Mouse (Mus musculus) cortical plate, adult 2 months (tissue): ENCODE data around the gene Mrpl24. TPM values are rescaled to one million over a fixed set of nuclear protein-coding genes. Genes with fewer than 3 reads are reported as not detected.

ENCODE experiments used
- H3K27ac ChIP-seq: fragments of 200-500 bp; 2 replicates; pipeline ENCODE4 v1.5.1; 2012; ENCODE audit warnings: low read length, control low read depth, inconsistent platforms; ENCODE audit not compliant: insufficient read depth
- H3K4me1 ChIP-seq: fragments of 200-500 bp; 2 replicates; pipeline ENCODE4 v1.6.1; 2011; ENCODE audit warnings: low read length; ENCODE audit not compliant: control insufficient read depth, insufficient read depth
- H3K4me3 ChIP-seq: fragments of 200-500 bp; 2 replicates; pipeline ENCODE4 v1.5.1; 2011; ENCODE audit warnings: mild to moderate bottlenecking, low read length, control low read depth; ENCODE audit not compliant: insufficient read depth
- CTCF ChIP-seq: fragments of 200-500 bp; IDR thresholded peaks from 2 replicates; pipeline ENCODE4 v1.5.1; 2011; ENCODE audit warnings: mild to moderate bottlenecking, control low read depth, low read length; ENCODE audit not compliant: insufficient read depth; ENCODE audit errors: extremely low read depth
- POLR2A ChIP-seq: fragments of 200-500 bp; IDR thresholded peaks from 2 replicates; pipeline ENCODE4 v1.6.1; 2011; ENCODE audit warnings: mild to moderate bottlenecking, low read length, control low read depth; ENCODE audit not compliant: insufficient read depth; ENCODE audit errors: extremely low read depth
- polyA plus RNA-seq: library from polyadenylated mRNA; depleted of rRNA; stranded (reverse); fragments of >200 nt; gene quantifications from 2 replicates; pipeline ENCODE4 v1.2.3, GENCODE M21; 2012

The Mrpl24 gene
- polyA plus RNA-seq, 1 experiment, result 69.2 TPM

- H3K4me3 ChIP-seq, result no peak overlapping the region
- H3K27ac ChIP-seq, result no peak overlapping the region
- H3K4me1 ChIP-seq, result peaks cover 3% of the 10 kb centered on the region; the same call in 1 of the 2 replicates
- no peak for TF ChIP-seq POLR2A
- no peak for TF ChIP-seq CTCF
Measured at GRCm38 (mm10) chr3:87945781-87946540, 26.7 kb downstream of the Mrpl24 start.

DNA sequence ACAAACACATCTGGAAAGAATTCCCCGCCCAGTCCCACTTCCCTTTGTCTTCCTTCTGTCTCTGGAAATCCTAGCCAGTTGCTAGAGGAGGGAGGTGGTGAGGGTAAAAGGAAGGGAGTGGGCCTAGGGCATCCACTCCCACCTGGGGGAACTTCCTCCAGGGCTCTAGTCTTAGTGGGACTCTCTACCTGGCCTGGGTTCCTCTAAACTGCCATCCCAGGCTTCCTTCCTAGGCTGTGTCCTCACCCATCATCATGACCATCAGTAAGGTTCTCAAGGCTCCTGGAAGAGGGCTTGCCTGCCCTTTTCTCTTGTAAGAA, 27.2 kb downstream of the Mrpl24 start:
- H3K4me3 ChIP-seq, result no peak overlapping the region
- no peak for TF ChIP-seq POLR2A
- TF ChIP-seq CTCF, result no peak
- peaks cover 3% of the 10 kb centered on the region; the same call in 1 of the 2 replicates for H3K4me1 ChIP-seq
- no peak overlapping the region for H3K27ac ChIP-seq

DNA sequence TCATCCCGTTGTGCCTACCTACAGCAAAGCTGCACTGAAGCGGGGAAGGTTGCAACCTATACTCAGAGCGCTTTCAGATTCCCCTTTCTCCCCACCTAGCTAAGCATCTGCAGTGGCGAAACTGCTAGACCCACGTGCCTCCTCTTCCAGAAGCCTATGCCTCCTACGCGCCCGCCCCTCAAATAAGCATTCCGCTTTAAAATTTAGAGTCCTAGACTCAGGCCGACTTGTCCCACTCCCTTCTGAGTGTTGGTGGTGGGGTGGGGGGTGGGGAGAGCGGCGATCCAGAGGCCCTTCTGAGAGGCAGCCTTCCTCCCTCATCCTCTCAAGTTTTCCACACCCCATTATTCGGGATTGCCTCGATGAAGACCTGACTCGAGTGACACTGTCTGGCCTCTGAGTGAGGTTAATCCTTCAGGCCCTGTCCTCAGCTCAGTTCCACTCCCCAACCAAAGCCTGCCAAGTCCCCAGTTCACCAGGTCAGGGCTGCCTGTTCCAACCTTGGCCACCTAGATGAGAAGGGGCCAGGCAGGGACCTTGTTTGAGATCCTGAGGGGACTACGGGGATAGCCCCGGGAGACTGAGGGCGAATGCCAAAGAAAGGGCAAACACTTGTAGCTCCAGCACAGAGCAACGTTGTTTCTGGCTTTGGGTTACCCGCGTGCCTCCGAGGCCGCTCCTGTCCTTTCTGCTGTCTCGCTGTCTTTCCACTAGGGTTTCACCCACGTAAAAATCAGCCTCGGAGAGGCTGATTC, 27.9 kb downstream of the Mrpl24 start:
- Histone ChIP-seq H3K27ac (no peak overlapping the region), H3K4me1 (peaks cover 3% of the 10 kb centered on the region; the same call in 1 of the 2 replicates), H3K4me3 (no peak overlapping the region)
- no peak for TF ChIP-seq CTCF
- no peak for TF ChIP-seq POLR2A

DNA sequence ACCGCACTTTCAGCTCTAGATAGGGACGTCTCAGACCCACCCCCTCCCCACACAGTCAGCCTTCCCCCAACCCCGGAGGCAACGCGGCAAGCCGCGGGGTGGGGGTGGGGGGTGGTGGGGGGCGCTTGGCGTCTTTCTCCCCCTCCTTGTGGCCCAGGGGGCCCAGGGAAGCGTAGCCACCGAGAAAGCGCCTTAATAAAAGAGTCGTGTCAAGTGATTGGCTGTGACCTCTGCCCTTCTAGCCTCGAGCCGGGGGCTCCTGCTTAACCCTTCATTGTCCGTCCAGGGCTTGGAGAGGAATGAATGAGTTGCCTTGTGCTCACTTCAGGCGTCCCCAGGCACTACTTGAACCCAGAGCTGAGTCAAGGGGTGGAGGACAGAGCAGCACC, 28.5 kb downstream of the Mrpl24 start:
- Histone ChIP-seq H3K27ac (no peak overlapping the region), H3K4me1 (peaks cover 3% of the 10 kb centered on the region; the same call in 1 of the 2 replicates), H3K4me3 (peak overlapping the region; percentile 15; the same call in 1 of the 2 replicates)
- TF ChIP-seq CTCF, result no peak
- TF ChIP-seq POLR2A, result no peak

DNA sequence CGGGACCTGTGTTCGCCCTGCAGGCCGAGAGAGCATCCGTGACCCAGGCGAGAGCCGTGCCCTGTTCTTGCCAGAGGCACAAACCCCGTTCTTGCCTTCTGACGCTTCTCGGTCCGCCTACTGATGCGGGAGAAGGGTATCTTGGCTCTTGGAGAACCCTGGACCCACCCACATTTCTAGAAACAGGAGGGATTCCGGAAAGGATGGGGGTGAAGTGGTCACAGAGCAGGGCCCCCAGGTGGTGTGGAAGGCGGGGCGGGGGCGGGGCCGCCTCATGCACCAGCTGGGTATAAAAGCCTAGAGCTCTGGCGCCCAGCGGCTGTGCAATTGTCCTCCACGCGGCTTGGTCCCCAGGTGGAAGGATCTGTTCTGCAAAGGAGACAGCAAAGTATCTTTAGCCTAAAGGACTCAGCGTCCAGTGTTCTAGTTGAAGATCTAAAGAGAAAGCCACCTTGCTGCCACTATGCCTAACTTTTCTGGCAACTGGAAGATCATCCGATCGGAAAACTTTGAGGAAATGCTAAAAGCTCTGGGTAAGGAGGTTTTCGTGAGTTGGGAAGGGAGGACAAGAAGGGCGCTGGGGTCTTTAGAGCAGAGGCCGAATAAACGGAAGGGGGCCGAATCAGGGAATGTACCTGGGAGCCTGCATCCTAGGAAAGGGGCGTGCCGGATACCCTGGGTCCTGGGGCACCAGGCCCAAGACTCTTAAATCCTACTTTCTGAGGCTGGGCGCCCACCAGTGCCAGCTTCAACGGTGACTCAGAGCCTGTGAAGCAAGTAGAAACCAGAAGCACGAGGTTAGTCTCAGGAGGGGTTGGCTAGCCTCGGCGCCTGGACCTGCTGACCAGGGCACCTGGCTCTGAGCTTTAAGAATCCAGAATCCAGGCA, 29.3 kb downstream of the Mrpl24 start, which contains the start of gene Crabp2:
Gene Crabp2, plus strand, starts transcription at position 289 of the 888 bp plus-strand sequence.
- H3K4me1 ChIP-seq, result peaks cover 3% of the 10 kb centered on the region; the same call in 1 of the 2 replicates
- H3K4me3 ChIP-seq, result peak within 1 kb of the TSS; percentile 15; the same call in 1 of the 2 replicates
- TF ChIP-seq CTCF, result no peak
- TF ChIP-seq POLR2A, result no peak
- H3K27ac ChIP-seq, result no peak within 1 kb of the TSS

GRCm38 (mm10) chr3:87949266-87949954, 30.1 kb downstream of the Mrpl24 start:
- H3K27ac ChIP-seq, result no peak overlapping the region
- H3K4me3 ChIP-seq, result no peak overlapping the region
- TF ChIP-seq POLR2A, result no peak
- TF ChIP-seq CTCF, result no peak
- H3K4me1 ChIP-seq, result peaks cover 3% of the 10 kb centered on the region; the same call in 1 of the 2 replicates

DNA sequence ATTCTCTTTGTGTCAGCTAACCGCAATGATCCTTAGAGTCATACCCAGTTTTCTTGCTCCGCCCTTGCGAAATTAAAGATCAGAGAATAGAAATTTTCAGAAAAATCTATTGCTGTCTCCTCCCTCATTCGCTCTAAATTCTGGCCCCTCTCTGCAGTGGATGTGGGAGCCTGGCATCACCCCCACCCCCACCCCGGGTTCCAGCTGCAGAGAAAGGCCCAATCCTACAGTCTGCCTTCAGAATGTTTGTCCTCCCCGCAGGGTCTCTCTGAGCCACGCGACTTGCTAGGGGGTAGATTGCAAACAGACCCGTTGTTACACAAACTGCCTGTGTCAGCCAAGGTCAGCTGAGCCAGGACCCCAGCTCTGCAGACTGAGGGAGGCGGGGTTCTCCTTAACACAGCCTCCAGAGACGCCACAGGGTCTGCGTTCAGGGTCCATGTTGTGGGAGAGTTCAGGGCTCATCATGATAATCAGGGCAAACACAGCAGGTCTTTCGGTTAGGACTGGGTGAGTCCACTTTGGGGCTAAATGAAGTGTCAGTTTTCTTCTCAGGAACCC, 30.7 kb downstream of the Mrpl24 start:
- Histone ChIP-seq H3K27ac (no peak overlapping the region), H3K4me1 (peaks cover 3% of the 10 kb centered on the region; the same call in 1 of the 2 replicates), H3K4me3 (no peak overlapping the region)
- no peak for TF ChIP-seq POLR2A
- TF ChIP-seq CTCF, result no peak

GRCm38 (mm10) chr3:87951946-87952345, 32.6 kb downstream of the Mrpl24 start:
- peaks cover 3% of the 10 kb centered on the region; the same call in 1 of the 2 replicates for H3K4me1 ChIP-seq
- no peak overlapping the region for H3K27ac ChIP-seq
- no peak overlapping the region for H3K4me3 ChIP-seq
- no peak for TF ChIP-seq POLR2A
- TF ChIP-seq CTCF, result no peak

GRCm38 (mm10) chr3:87952440-87952839, 33.1 kb downstream of the Mrpl24 start:
- Histone ChIP-seq H3K27ac (no peak overlapping the region), H3K4me3 (no peak overlapping the region), H3K4me1 (peaks cover under 1% of the 10 kb centered on the region; the same call in 1 of the 2 replicates)
- no peak for TF ChIP-seq POLR2A
